Mouse (Mus musculus): ENCODE measurements around the gene Kcnd3.

DNA sequence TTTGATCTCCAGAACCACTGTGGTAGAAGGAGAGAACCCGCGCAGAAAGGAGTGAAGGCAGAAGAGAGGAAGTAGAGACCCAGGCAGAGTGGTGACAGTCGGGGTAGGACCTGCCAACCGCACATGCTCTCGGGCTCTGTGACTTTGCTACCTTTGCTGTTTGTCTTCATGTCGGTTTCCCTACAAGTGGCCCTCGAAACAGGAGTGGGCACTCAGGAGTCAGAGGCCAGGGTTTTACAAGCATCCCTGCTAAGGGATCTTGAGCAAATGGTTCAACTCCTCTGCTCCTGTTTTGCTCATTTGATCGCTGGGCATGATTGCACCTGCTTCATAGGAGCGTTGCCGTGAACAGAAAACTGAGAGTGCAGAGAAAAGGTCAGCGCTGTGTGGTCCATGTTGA, 15.2 kb upstream of the Kcnd3 start:
- TF ChIP-seq TAL1 (IDR thresholded peaks at IDR 0.05; ENCODE audit: low read length): no peak
- TF ChIP-seq GATA1 (IDR thresholded peaks at IDR 0.05; ENCODE audit: low read length): no peak

Data from erythroblast, embryonic 14.5 days (primary cell).